Mouse (Mus musculus) forebrain, postnatal 0 days (tissue): ENCODE results near the gene Oma1. TPM values are rescaled to one million over a fixed set of nuclear protein-coding genes. Genes with fewer than 3 reads are reported as not detected.

Source experiments
- ATAC-seq: fragments of 200-750 bp; cut with Nextera tagmentation; 2 replicates; pipeline ENCODE4 v1.8.0; 2017; ENCODE audit warnings: mild to moderate bottlenecking, moderate library complexity
- DNase-seq: peaks from one replicate; pipeline ENCODE4 v3.0.0-alpha.2; 2015
- H3K27ac ChIP-seq: fragments of 300-500 bp; sonication (generic); 2 replicates; pipeline ENCODE4 v1.5.1; 2014; ENCODE audit warnings: low read depth, mild to moderate bottlenecking, antibody characterized with exemption, low read length, moderate library complexity, mixed read lengths
- H3K27me3 ChIP-seq: fragments of 300-500 bp; sonication (generic); 2 replicates; pipeline ENCODE4 v1.6.1; 2014; ENCODE audit warnings: mild to moderate bottlenecking, low read length, mixed read lengths; ENCODE audit not compliant: insufficient read depth
- H3K36me3 ChIP-seq: fragments of 300-500 bp; sonication (generic); 2 replicates; pipeline ENCODE4 v1.6.1; 2014; ENCODE audit warnings: mild to moderate bottlenecking, moderate library complexity; ENCODE audit not compliant: insufficient read depth
- H3K4me1 ChIP-seq: fragments of 300-500 bp; sonication (generic); 2 replicates; pipeline ENCODE4 v1.6.1; 2014; ENCODE audit warnings: antibody characterized with exemption; ENCODE audit not compliant: insufficient read depth
- H3K4me2 ChIP-seq: fragments of 300-500 bp; sonication (generic); 2 replicates; pipeline ENCODE4 v1.6.1; 2014; ENCODE audit warnings: low read depth, mild to moderate bottlenecking, moderate library complexity
- H3K4me3 ChIP-seq: fragments of 300-500 bp; sonication (generic); 2 replicates; pipeline ENCODE4 v1.5.1; 2014; ENCODE audit warnings: low read depth, low read length, mixed read lengths
- H3K9ac ChIP-seq: fragments of 300-500 bp; sonication (generic); 2 replicates; pipeline ENCODE4 v1.6.1; 2014; ENCODE audit warnings: mild to moderate bottlenecking
- H3K9me3 ChIP-seq: fragments of 300-500 bp; sonication (generic); 2 replicates; pipeline ENCODE4 v1.6.1; 2016; ENCODE audit warnings: low read length
- CTCF ChIP-seq: sonication (generic); IDR thresholded peaks from 2 replicates; pipeline ENCODE4 v1.5.1; 2016; ENCODE audit warnings: antibody characterized with exemption, control low read depth, low read depth
- WGBS: fragments of 180-500 bp; shearing (Covaris S2); extraction: QIAGEN DNeasy Blood & Tissue Kit; methylation state at CpG from one replicate; pipeline ENCODE4 v1.1.7; 2014; 5-methylcytosine and 5-hydroxymethylcytosine counted together
- polyA plus RNA-seq: library from polyadenylated mRNA; unstranded; fragments of >200 nt; fragmentation: Nextera tagmentation; extraction: Ambion mirVana; gene quantifications from 2 replicates; pipeline ENCODE4 v1.2.1, GENCODE M21; 2015
- total RNA-seq: library from RNA; depleted of rRNA; stranded (reverse); fragments of >200 nt; gene quantifications from 2 replicates; pipeline ENCODE4 v1.2.3, GENCODE M21; 2014; rRNA removed

Oma1 gene
- 10.3 and 10.8 TPM in 2 replicates for total RNA-seq
- polyA plus RNA-seq: 11.7 and 15.9 TPM in 2 replicates

DNA sequence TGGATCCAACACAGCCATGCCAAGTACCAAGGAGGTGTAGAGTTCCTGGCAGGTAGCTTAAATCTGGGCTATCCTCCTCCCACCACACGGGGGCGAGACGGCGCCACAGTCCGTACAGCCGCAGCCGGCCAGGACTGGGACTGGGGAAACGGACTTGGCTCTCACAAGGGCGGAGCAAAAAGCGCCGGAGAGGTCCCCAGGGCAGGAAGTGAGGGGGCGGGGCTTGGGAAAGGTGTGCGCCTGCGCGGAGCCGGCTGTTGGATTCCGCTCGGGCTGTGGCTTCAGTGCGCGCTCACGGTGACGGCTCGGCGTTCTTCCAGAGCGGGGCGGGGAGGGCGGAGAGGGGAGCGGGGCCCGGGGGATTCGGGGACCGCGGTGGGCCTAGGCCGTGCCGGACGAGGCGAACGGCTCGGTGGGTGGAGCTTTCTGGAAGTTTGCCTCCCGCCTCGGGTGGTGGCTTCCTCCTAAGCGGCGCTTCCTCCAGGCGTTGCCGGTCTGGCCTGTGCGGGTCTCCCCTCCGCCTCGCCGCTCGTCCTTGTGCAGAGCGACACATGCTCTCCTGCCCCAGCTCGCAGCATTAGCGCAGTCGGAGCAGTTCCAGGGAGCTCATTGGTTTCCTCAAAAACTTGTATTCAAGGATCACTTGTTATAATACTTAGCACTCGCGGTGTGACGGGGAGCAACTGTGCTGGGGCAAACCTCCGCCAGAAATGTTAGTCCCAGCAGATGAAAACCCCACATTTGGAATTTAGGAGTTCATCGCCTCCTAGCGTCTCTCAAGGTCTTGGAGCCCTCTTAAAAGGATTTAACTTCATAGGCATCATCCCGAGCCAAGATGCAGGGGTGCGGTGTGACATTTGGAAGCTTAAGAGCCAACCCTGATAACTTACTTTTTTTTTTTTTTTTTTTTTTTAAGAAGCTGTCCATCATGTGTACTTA lies at the start of gene Oma1:
Gene Oma1 (plus strand): TSS at position 226 of the 939 bp plus-strand sequence.
- Histone ChIP-seq H3K27ac (peak within 1 kb of the TSS; percentile 95), H3K9ac (peak within 1 kb of the TSS; percentile 66), H3K4me1 (0 out of 2 replicates have a peak, but pooled peaks cover 8% of the 10 kb centered on the region), H3K27me3 (no peaks in the 10 kb centered on the region), H3K4me2 (peak within 1 kb of the TSS; percentile 59), H3K36me3 (no peaks in the 10 kb centered on the region), H3K9me3 (no peaks in the 10 kb centered on the region), H3K4me3 (peak within 1 kb of the TSS; percentile 73)
- peak; percentile 97 for DNase-seq
- WGBS: 4% methylated on average over 59 of the region's 61 CpGs
- TF ChIP-seq CTCF: peak; percentile 86
- peak; percentile 98 for ATAC-seq

- Histone ChIP-seq H3K4me2 (no peak overlapping the region), H3K4me1 (no peaks in the 10 kb centered on the region), H3K9ac (no peak overlapping the region), H3K9me3 (no peaks in the 10 kb centered on the region), H3K36me3 (no peaks in the 10 kb centered on the region), H3K27ac (no peak overlapping the region), H3K27me3 (no peaks in the 10 kb centered on the region), H3K4me3 (no peak overlapping the region)
- WGBS: 39% methylated on average over 8 of the region's 8 CpGs
- DNase-seq (no peak), ATAC-seq (no peak)
- no peak for TF ChIP-seq CTCF
Observed at GRCm38 (mm10) chr4:103263812-103264396, 49.7 kb upstream of the Oma1 start.

- no peak overlapping the region for H3K4me2 ChIP-seq
- no peak overlapping the region for H3K27ac ChIP-seq
- no peak for ATAC-seq
- 56% methylated on average over 2 of the region's 2 CpGs for WGBS
- no peaks in the 10 kb centered on the region for H3K9me3 ChIP-seq
- no peak overlapping the region for H3K4me3 ChIP-seq
- no peaks in the 10 kb centered on the region for H3K36me3 ChIP-seq
- no peaks in the 10 kb centered on the region for H3K27me3 ChIP-seq
- H3K9ac ChIP-seq: no peak overlapping the region
- no peaks in the 10 kb centered on the region for H3K4me1 ChIP-seq
- DNase-seq: no peak
- no peak for TF ChIP-seq CTCF
Observed at GRCm38 (mm10) chr4:103265166-103265565, 48.4 kb upstream of the Oma1 start.

- Histone ChIP-seq H3K27me3 (no peaks in the 10 kb centered on the region), H3K9me3 (no peaks in the 10 kb centered on the region), H3K27ac (no peak overlapping the region), H3K4me3 (no peak overlapping the region), H3K9ac (no peak overlapping the region), H3K4me2 (no peak overlapping the region), H3K4me1 (no peaks in the 10 kb centered on the region), H3K36me3 (no peaks in the 10 kb centered on the region)
- TF ChIP-seq CTCF: peak; percentile 42
- peak; percentile 3 for DNase-seq
- ATAC-seq: no peak
- WGBS: 88% methylated on average over 4 of the region's 4 CpGs
Observed at GRCm38 (mm10) chr4:103269336-103269735, 44.3 kb upstream of the Oma1 start.

DNA sequence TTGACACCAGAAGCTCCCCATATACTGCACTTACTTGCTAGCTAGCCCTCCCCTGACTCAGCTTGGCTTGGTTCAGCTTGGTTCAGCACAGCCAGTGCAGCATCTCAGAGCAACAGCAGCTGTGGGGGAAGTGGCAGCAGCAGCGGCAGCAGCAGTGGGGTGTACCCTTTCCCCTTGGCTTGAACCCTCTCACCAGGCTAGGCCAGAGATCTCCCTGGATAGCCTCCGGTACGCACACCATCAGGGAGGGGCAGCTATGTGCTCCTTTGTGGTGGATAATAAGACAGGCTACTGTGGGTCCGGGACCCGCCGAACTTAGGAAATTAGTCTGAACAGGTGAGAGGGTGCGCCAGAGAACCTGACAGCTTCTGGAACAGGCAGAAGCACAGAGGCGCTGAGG lies 40.6 kb upstream of the Oma1 start:
- Histone ChIP-seq H3K9me3 (no peaks in the 10 kb centered on the region), H3K4me1 (no peaks in the 10 kb centered on the region), H3K9ac (no peak overlapping the region), H3K4me3 (no peak overlapping the region), H3K4me2 (no peak overlapping the region), H3K36me3 (no peaks in the 10 kb centered on the region), H3K27ac (no peak overlapping the region), H3K27me3 (no peaks in the 10 kb centered on the region)
- DNase-seq (no peak), ATAC-seq (no peak)
- TF ChIP-seq CTCF: no peak
- 92% methylated on average over 6 of the region's 8 CpGs for WGBS

DNA sequence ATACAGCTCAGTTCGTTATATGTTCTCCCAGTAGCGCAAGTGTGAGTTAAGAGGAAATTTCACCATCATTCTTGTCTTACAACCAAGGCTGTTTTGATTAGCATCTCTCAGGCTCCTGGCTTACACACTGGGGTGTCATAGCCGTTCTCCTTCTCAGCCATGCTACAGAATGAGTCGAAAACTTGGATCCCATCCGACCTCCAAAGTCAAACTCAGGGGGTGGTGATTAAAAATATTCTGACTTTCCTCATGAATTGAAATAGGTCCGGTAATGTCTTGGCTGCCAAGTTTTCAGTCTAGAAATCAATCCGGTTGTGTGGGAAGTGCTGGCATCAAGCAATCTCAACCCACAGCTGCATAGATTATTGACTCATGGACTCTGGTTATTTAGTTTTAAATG lies 25.3 kb upstream of the Oma1 start:
- DNase-seq: no peak
- no peak overlapping the region for H3K4me2 ChIP-seq
- no peaks in the 10 kb centered on the region for H3K9me3 ChIP-seq
- no peaks in the 10 kb centered on the region for H3K27me3 ChIP-seq
- ATAC-seq: no peak
- H3K27ac ChIP-seq: no peak overlapping the region
- H3K4me3 ChIP-seq: no peak overlapping the region
- no peaks in the 10 kb centered on the region for H3K36me3 ChIP-seq
- no peak overlapping the region for H3K9ac ChIP-seq
- TF ChIP-seq CTCF: no peak
- no peaks in the 10 kb centered on the region for H3K4me1 ChIP-seq
- WGBS: 76% methylated on average over 7 of the region's 7 CpGs

GRCm38 (mm10) chr4:103290763-103291162 lies 22.8 kb upstream of the Oma1 start, which contains the start of gene 4921539E11Rik:
Gene 4921539E11Rik, minus strand, starts transcription at chr4:103290863.
- no peak within 1 kb of the TSS for H3K4me3 ChIP-seq
- no peaks in the 10 kb centered on the region for H3K36me3 ChIP-seq
- no peak for TF ChIP-seq CTCF
- no peak for DNase-seq
- ATAC-seq: no peak
- H3K9me3 ChIP-seq: no peaks in the 10 kb centered on the region
- no peaks in the 10 kb centered on the region for H3K4me1 ChIP-seq
- H3K9ac ChIP-seq: no peak within 1 kb of the TSS
- H3K4me2 ChIP-seq: no peak within 1 kb of the TSS
- H3K27ac ChIP-seq: no peak within 1 kb of the TSS
- H3K27me3 ChIP-seq: no peaks in the 10 kb centered on the region
- 68% methylated on average over 2 of the region's 2 CpGs for WGBS
